Mouse (Mus musculus) splenic B cell, adult 2 months (primary cell): ENCODE data around the gene Tgfbr1.

Experiments used
- DNase-seq: peaks from one replicate; pipeline ENCODE4 v3.0.0-alpha.2; 2011; ENCODE audit warnings: low read depth, low spot score
- H3K27me3 ChIP-seq: 2 replicates; pipeline ENCODE4 v1.6.1; 2012; ENCODE audit warnings: mild to moderate bottlenecking, low read length, moderate library complexity, mixed read lengths; ENCODE audit not compliant: control insufficient read depth, poor library complexity, insufficient read depth, severe bottlenecking
- H3K36me3 ChIP-seq: 2 replicates; pipeline ENCODE4 v1.6.1; 2012; ENCODE audit warnings: mild to moderate bottlenecking, low read length, moderate library complexity, mixed read lengths; ENCODE audit not compliant: control insufficient read depth, poor library complexity, insufficient read depth, severe bottlenecking

Gene Tgfbr1

DNA sequence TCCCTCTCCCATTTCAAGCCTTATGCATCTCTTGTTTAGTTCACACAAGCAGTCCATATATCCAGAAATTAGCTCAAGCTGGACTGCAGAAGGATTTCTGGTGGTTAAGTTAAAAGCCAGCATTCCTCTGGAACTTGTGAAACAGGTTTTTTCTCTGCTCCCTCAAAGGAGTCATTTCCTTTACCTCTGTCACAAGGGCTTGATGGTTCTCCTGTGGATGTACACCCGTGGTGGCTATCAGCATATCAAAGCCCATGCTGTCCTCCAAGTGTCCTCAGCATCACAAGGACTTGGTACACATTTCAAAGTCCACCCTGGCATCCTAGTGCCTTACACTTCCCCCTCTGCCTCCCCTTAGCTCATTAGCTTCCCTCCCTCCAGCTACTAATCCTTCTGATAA lies 23.7 kb upstream of the Tgfbr1 start:
- no peaks in the 10 kb centered on the region for H3K27me3 ChIP-seq
- no peaks in the 10 kb centered on the region for H3K36me3 ChIP-seq
- no peak for DNase-seq

DNA sequence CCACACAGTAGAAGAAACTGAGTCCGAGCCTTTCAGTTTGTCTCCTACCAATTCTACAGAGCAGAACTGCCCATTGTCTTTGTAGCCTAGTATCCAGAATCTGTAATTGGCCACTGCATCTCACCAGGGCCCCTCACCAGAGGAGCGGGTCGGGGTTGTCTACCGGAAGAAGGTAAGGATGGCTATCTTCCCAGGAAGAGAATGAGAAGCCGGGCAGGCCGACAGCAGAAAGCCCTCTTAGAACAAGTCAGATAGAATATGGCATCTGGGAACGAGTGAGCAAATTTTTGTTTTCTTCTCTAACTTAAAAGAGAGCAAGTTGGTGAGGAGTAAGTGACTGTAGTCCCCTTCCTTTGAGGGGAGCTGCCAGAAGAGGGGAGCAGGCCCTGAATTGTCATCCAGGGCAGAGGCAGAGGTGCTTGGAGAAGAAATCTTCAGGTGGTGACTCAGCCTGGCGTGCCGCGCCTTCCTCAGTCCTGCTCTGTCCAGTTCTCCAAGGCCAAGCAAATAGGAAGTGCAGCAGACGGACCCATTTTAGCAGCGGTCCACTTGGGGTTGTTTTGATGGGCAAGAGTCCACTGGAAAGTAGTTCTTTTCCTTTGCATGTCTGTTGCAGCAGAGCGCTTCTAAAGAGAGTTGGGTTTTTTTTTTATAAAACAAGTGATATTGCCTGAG lies 22.5 kb upstream of the Tgfbr1 start:
- Histone ChIP-seq H3K27me3 (no peaks in the 10 kb centered on the region; the same call in 1 of the 2 replicates), H3K36me3 (no peaks in the 10 kb centered on the region)
- no peak for DNase-seq

DNA sequence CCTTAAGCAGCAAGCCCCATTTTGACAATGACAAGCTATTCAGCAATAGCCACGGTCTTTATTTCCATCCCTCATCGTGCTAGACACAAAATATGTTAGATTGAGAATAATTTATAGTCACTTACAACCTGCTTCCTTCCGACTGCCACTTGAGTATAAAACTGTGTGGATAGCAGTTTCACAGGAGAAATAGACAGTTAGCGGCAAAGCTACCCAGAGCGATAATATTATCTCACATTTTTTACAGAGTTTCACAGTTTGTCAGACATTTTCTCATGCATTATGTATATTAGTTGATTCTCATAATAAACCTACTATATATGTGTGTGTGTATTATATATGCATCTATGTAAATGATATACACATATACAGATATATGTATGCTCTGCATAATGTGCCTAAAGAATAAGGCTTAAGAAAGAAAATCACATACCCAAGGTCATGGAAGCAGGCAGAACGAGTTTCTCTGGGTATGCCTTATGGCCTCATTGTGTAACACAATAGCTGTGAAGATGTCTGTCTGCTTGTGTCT lies 20.1 kb upstream of the Tgfbr1 start:
- no peak for DNase-seq
- no peaks in the 10 kb centered on the region for H3K36me3 ChIP-seq
- no peaks in the 10 kb centered on the region; the same call in 1 of the 2 replicates for H3K27me3 ChIP-seq

DNA sequence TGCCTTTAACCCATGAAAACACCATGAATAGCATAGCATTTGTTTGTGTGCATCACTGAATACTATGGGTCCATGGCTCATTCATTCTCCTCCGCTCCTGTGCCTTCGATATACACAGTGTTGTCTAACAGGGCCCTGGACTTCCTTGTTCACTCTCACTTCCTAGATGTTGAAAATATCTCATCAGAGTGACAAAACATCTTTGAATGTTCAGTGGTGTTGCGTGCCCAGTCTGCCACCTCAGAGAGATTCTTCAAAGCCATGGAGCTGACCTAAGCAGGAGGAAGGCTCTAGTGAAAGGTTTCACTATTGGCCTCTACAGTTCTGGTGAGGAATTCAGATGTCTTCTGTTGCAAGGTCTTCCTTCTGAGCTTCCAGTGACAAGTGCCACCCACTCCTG lies 19.5 kb upstream of the Tgfbr1 start:
- no peak for DNase-seq
- no peaks in the 10 kb centered on the region; the same call in 1 of the 2 replicates for H3K27me3 ChIP-seq
- no peaks in the 10 kb centered on the region for H3K36me3 ChIP-seq

DNA sequence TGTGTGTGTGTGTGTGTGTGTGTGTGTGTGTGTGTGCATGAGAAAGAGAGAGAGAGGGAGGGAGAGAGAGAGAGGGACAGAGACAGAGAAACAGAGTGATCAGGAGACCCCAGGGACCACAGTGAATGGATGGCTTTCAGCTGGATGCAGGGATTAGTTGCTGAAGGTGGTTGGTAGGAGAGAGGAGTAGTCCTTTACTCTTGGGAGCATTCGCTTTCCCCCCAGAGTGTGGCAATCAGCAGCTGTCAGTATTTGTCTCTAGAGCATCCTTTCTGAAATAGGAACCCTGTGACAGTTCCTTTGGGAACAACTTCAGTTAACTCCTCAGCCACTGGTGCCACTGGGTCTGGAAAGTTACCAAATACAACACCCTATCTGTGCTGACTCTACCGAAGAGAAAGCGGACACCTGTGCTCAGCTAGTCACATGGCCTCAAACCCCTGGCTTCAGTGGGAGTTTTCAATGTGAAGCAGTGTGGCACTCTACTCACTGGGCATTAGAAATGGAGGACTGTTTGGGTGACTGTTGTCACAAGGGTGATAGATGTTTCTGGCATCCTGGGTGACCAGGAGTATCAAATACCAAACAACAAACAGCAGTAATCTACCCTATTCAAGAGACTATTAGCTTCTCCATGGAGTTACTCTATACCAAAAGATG lies 16.0 kb upstream of the Tgfbr1 start:
- no peak for DNase-seq

DNA sequence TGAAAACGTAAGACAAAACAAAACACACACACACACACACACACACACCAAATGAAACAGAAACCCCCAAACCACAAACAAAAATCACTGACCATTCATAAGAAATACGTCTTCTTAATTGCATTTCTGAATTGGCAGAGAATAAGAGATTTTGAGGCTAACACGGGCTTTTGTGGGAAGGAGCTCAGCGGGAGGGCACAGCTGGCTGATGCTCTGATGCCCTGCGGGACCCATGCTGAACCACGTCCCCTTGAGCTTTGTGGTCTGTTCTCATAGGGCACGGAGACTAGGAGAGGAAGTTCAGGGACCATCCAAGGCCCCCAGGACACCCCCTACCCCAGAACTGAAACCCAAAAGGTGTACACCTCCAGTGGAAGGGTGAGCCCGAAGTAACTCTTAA lies 10.4 kb upstream of the Tgfbr1 start:
- Histone ChIP-seq H3K36me3 (no peaks in the 10 kb centered on the region), H3K27me3 (no peaks in the 10 kb centered on the region)
- DNase-seq: peak; percentile 20

More for the DNA sequence above, 16.0 kb upstream of the Tgfbr1 start:
- H3K36me3 ChIP-seq: no peaks in the 10 kb centered on the region
- no peaks in the 10 kb centered on the region; the same call in 1 of the 2 replicates for H3K27me3 ChIP-seq

DNA sequence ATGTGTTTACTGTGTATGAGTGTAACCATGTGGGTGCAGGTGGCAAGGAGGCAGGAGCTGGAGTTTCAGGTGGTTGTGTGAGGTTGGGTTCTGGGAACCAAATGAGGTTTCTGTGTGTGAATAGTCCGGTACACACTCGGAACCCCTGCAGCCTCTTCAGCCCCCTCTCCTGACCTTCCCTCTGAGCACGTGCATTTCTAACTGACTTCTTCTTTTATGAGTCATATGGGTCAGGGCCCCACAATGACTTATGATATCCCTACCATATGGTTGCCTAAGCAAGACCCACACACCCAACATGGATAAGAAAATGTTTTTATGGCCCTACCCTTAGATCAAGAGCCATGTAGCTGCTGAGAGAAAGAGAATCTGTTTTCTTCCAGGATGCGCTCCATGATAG lies 6.0 kb upstream of the Tgfbr1 start:
- Histone ChIP-seq H3K27me3 (no peaks in the 10 kb centered on the region), H3K36me3 (no peaks in the 10 kb centered on the region)
- no peak for DNase-seq

DNA sequence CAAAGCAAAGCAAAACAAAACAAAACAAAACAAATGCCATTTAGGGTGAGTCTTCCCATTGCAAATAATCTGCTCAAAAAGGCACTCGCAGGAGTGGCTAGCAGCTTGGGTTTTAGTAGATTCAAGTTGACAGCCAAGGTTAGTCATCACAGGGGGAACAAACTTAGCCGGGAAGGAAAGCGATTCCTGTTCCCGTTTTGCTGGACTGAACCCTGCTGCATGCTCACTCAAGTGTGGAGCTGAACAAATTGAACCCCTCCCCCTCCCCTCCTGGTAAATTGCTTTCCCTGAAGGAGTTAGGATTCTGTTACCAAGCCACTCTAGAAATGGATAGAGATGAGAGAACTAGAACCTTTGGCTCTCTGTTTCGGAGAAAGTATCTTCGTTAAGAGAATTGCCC lies 3.3 kb upstream of the Tgfbr1 start:
- H3K36me3 ChIP-seq: no peaks in the 10 kb centered on the region
- no peaks in the 10 kb centered on the region for H3K27me3 ChIP-seq
- DNase-seq: no peak

DNA sequence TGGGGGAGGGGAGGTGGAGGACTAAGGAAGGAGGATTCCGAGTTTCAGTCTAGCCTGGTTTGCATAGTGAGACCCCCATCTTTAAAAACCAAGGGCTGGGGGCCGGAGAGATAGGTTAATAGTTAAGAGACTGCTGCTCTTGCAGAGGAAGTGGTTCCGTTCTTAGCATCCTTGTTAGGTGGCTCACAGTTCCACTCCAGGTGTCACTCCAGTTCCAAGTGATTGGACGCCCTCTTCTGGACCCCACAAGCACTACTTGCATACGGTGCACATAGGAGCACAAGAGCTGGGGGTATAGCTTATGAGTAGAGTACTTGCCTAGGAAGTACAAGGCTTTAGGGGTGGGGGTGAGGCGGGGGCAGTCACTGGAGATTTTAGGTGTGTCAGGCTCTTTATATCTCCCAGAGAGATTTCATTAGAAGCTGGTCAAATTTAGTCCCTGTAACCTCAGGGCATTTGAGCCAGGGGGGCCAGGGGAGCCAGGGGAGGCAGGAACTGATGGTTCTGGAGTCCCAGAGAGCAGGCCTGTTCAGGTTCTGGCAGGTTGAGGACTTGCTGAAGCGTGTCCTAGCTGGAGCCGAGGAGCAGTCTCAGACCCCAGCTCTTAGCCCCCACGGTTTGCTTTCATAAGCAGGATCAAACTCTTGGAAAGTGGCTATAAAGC lies 1.5 kb upstream of the Tgfbr1 start:
- Histone ChIP-seq H3K27me3 (no peaks in the 10 kb centered on the region), H3K36me3 (no peaks in the 10 kb centered on the region)
- peak; percentile 85 for DNase-seq

DNA sequence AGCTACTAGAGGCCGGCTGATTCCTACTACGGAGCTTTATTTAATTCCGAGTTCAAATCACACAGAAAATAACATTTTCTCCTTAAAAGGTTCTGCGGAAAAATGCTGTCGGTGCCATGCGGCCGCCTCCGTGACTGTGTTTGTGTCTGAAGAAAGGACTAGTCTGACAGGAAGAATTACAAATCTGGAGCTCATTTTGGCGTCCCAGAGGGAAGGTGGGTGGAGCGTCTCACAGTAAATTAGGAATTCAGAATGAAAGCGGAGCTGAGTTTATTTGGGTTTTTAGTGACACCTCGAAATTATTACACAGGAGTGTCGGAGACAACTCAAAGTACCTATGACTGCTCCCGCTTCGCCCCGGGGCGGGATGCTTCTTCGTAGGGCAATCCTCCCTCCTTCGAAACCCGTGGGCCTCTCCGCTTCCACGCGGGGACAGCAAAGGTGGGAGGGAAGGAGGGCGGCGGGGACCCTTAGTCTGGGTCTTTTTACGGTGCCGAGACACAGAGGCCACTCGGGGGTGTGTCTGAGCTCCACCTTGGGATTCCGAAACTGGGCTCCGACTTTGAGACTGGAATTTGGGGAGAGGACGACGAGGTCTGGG lies 861 bp upstream of the Tgfbr1 start:
- peak; percentile 26 for DNase-seq
- Histone ChIP-seq H3K36me3 (no peaks in the 10 kb centered on the region), H3K27me3 (no peaks in the 10 kb centered on the region)

DNA sequence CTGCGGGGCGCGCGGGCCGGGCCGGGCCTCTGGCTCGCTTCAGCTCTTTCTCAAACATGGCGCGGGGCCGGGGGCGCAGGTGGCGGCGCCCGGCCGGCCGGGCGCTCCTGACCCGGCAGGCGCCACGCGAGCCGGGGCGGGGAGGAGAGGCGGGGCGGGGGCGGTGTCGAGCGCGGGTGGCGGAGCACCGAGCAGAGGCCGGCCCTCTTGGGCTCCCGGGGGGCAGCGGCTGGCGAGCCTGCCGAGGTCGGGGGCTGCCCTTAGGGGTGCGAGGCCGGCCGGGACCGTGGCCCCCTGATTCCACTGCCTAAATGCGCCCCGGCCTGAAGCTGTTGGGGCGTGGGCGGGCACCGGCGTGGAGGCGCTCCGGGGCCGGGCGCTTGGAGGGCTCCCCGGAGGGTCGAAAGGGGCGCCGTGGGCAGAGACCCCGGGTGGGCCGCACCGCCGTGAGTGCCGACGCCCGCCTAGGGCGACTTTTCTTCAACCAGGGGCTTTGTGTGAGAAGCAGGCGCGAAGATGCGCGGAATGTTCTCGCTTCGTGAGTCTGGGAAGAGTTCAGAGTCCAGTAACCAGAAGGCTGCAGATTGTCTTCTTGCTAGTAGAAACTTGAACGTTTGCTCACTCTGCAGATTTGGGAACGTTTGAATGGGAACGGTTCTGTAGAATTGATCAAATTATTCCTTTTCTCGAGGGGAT lies 542 bp downstream of the Tgfbr1 start:
- Histone ChIP-seq H3K36me3 (no peaks in the 10 kb centered on the region), H3K27me3 (no peaks in the 10 kb centered on the region)
- no peak for DNase-seq

DNA sequence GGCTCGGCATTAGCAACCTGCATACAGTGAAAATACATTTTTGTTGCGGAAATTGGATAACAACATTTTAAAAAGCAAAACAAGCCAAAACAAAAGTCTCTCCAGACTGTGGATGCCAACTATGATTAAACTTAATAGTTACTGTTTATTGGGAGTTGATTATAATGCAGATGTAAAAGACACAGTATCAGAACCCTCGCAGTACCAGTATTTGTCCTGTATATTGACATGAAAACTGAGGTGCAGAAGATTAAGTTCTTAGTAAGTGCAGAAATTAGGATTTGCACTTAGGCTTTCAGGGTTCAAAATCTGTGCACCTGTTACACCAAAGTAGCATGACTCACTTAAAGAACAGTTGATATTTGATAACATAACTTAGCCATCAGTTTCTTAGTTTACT lies 1.3 kb downstream of the Tgfbr1 start:
- no peaks in the 10 kb centered on the region for H3K36me3 ChIP-seq
- no peak for DNase-seq
- no peaks in the 10 kb centered on the region for H3K27me3 ChIP-seq

DNA sequence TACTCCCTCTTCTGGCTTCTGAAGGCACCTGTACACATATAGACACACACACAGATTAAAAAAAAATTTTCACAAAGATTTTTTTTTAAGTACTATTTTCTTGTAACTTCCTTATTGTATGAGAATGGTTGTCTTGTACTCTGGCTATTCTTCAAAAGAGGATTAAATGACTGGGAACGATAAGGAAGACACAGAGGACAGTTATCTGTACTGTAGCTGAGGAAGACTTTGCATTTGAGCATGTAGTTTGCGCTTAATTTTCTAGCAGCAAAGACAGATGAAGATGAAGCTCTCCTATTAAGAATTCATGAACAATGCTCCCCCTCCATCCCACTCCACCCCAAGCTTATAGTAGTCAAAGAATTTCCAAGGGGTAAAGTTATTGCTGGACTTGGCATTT lies 9.6 kb downstream of the Tgfbr1 start:
- no peaks in the 10 kb centered on the region for H3K36me3 ChIP-seq
- DNase-seq: no peak
- H3K27me3 ChIP-seq: no peaks in the 10 kb centered on the region

DNA sequence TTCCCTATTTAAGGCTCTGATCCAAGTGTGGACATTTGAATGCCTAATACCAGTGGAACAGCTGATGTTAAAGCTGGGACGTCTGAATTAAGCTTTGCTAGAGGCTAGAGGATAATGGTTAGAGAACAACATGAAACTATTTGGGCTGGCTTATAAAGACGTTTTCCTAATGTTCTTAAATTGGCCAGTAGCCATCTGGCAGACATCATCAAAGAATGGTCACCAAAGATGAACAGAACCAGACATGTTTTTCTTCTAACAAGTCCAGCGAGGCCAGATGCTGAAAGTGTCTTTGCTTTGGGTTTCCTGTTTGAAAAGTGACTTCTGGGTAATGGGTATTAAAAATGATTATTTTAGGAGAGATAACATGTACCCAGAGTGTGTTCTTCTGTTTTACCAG lies 10.1 kb downstream of the Tgfbr1 start:
- H3K36me3 ChIP-seq: no peaks in the 10 kb centered on the region
- DNase-seq: no peak

More for the DNA sequence above, 10.1 kb downstream of the Tgfbr1 start:
- no peaks in the 10 kb centered on the region for H3K27me3 ChIP-seq
